In the genomic region with DNA sequence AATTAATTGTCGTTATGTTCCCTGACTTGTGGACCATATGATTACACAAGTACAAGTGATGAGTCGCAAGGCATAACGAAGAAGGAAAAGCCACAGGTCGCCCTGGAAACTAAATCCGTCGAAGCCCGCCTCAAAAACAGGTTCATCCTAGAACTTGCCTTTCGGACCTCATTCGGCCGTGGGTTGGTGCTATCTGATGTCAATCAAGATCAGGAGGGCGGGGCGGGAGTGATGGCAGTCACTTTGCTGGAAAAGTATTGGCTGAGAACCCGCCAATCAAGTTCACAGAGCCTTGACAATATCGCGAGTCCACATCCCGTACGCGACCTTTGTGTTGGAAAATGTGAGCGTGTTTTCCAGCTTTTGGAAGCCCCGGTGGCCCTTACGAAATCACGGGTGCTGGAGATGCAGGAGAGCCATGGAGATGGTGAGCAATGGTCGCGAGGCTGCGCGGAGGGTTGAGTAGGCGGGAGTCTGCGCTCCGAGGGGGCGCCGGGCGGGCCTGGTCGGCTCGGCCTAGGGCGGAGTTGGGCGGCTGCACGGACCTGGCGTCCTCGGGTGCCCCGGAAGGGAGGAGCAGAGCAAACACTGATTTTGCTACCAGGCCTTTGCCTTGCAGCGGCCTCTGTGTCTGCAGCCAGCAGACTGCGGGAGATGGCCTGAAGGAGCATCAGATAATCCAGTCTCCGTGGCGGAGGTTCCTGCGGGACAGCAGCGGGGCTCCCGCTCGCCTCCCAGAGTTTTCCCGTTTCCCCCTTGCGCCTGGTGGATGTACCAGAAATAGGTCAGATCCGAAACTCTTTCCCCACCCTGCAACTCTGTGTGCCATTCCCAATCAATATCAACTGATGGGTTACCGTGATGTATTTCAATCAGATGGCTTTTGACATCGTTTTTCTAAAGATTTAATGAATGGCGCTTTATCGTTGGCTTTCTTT, we compare ENCODE assay signal across 8 mouse cellular contexts. TPM values are rescaled to one million over a fixed set of nuclear protein-coding genes. Genes with fewer than 3 reads are reported as not detected.
A peak's percentile ranks its signal among the peaks of the same experiment; 100 is the strongest.
DNase-seq lines count a peak whose midpoint lies in the region; ATAC-seq and TF ChIP-seq lines count a peak whose summit lies in the region.

A gene (plus strand): TSS at position 285 of the 938 bp plus-strand sequence.

- peak within 1 kb of the TSS; percentile 69 for H3K4me3 ChIP-seq in cortical plate, adult 2 months (ENCODE audit: insufficient read depth, low read length)
- H3K4me3 ChIP-seq in megakaryocyte, embryonic 14.5 days (replicated peaks): peak within 1 kb of the TSS; percentile 94

- H3K27ac ChIP-seq in cortical plate, adult 2 months (ENCODE audit: insufficient read depth, low read length): peak within 1 kb of the TSS; percentile 85

- ATAC-seq in activated CD4-positive, CD25-positive, alpha-beta regulatory T cell, adult 4 months: peak; percentile 97

- no peaks in the 10 kb centered on the region for H3K27me3 ChIP-seq in megakaryocyte, embryonic 14.5 days (replicated peaks)

- peaks cover 26% of the 10 kb centered on the region for H3K36me3 ChIP-seq in megakaryocyte, embryonic 14.5 days (replicated peaks; ENCODE audit: low read length)

- no peaks in the 10 kb centered on the region; the same call in 1 of the 2 replicates for H3K4me1 ChIP-seq in cortical plate, adult 2 months (ENCODE audit: control insufficient read depth, insufficient read depth, low read length)
- H3K4me1 ChIP-seq in megakaryocyte, embryonic 14.5 days: peaks cover 28% of the 10 kb centered on the region

- DNase-seq in gastrocnemius, adult 8-10 months (ENCODE audit: low spot score in 2 of 2): peak; percentile 94 to 95
- DNase-seq in hindlimb bud, embryonic 11.5 days (ENCODE audit: extremely low spot score, low read depth, low spot score): peak; percentile 90
- peak; percentile 97 for DNase-seq in left cerebral cortex, adult 8-10 months (ENCODE audit: low spot score in 2 of 2)
- peak; percentile 99 to 100 for DNase-seq in right cerebral cortex, postnatal 10 days (ENCODE audit: low spot score in 2 of 2)
- peak; percentile 99 for DNase-seq in urinary bladder, postnatal 25 days (ENCODE audit: low spot score)

- H3K9me3 ChIP-seq in megakaryocyte, embryonic 14.5 days: no peaks in the 10 kb centered on the region

- TF ChIP-seq POLR2A in cortical plate, adult 2 months (IDR thresholded peaks at IDR 0.05; ENCODE audit: extremely low read depth, insufficient read depth, low read length): peak; percentile 56; the same call in 1 of the 2 replicates

- no peak for TF ChIP-seq CTCF in cortical plate, adult 2 months (IDR thresholded peaks at IDR 0.05; ENCODE audit: extremely low read depth, insufficient read depth, low read length)

RNA-seq across cellular contexts. Expression of the gene that starts here (rescaled TPM):
- polyA plus RNA-seq in activated CD4-positive, CD25-positive, alpha-beta regulatory T cell, adult 4 months (2017; shearing (Covaris generic)): 10 to 100 TPM; 52.8 to 59.0 TPM
- 28.4 and 30.9 TPM in 2 replicates for polyA plus RNA-seq in cortical plate, adult 2 months (2012; rRNA removed)
- 10 to 100 TPM; 22.9 to 26.8 (median 24.2) TPM for total RNA-seq in gastrocnemius, adult 8-10 months (2022)
- 10 to 100 TPM; 28.3 to 30.3 (median 29.0) TPM for total RNA-seq in left cerebral cortex, adult 8-10 months (2022)
- 0.65 TPM in 1 of 2 replicates, not detected in the other for polyA plus RNA-seq in megakaryocyte, embryonic 14.5 days (2012; ENCODE audit: insufficient read depth, low replicate concordance)

Comparison
In these comparisons a context has a peak if more than half of its experiments do, and no peak if none do; other contexts are left out.
1. Peak in every context shown above with its lines: DNase-seq, ATAC-seq, H3K4me3 ChIP-seq and H3K27ac ChIP-seq.
2. RNA of the gene that starts here (polyA plus RNA-seq): 52.8 to 59.0 TPM in activated CD4-positive, CD25-positive, alpha-beta regulatory T cell, adult 4 months and 28.4 to 30.9 TPM in cortical plate, adult 2 months; 0.65 TPM in megakaryocyte, embryonic 14.5 days; every median in the first group is over 10 times any median in the second.